Mouse (Mus musculus): Measurements from ENCODE around the gene Tmem222. TPM values are rescaled to one million over a fixed set of nuclear protein-coding genes. Genes with fewer than 3 reads are reported as not detected.

Gene Tmem222
- polyA plus RNA-seq, 1 experiment = 28.5 TPM

DNA sequence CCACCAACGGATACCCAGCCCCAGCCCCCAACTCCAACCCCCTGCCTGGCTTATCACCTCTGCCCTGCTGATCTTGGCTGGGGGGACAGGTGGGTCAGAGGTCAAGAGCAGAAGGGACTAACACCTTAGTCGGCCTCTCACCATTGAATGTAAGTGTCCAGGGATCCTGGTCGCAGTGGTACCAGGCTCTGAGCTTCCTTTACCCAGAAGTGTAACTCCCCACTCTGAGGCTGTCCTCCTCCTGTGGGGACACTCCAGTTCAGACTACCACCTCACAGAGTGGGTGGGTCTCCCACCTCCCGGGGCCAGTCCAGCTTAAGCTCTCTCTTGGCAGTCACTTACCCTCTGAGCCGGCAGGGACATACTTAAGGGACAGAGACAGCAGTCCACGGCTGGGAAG, 22.2 kb downstream of the Tmem222 start:
- no peak overlapping the region for H3K27ac ChIP-seq (ENCODE audit: insufficient read depth, low read length)
- no peaks in the 10 kb centered on the region for H3K27me3 ChIP-seq (ENCODE audit: control insufficient read depth, insufficient read depth, low read length, poor library complexity, severe bottlenecking)
- peaks cover 5% of the 10 kb centered on the region for H3K4me1 ChIP-seq (ENCODE audit: control insufficient read depth, insufficient read depth, low read length)
- no peak overlapping the region for H3K4me3 ChIP-seq (ENCODE audit: low read depth, low read length)
- no peak for TF ChIP-seq EP300 (IDR thresholded peaks at IDR 0.05; ENCODE audit: insufficient read depth, low read depth, low read length)
- no peak for TF ChIP-seq CTCF (IDR thresholded peaks at IDR 0.05; ENCODE audit: low read depth, low read length)
- TF ChIP-seq POLR2A (IDR thresholded peaks at IDR 0.05; ENCODE audit: insufficient read depth, low read length) = no peak
- H3K36me3 ChIP-seq (ENCODE audit: control insufficient read depth, insufficient read depth, low read length, poor library complexity, severe bottlenecking) = no peaks in the 10 kb centered on the region
- H3K9ac ChIP-seq (ENCODE audit: low read depth, poor library complexity, severe bottlenecking) = no peak overlapping the region
- H3K9me3 ChIP-seq (replicated peaks; ENCODE audit: control insufficient read depth, insufficient read depth, low read length, poor library complexity, severe bottlenecking) = no peaks in the 10 kb centered on the region

- Histone ChIP-seq H3K4me1 (ENCODE audit: control insufficient read depth, insufficient read depth, low read length) (peaks cover 5% of the 10 kb centered on the region), H3K36me3 (ENCODE audit: control insufficient read depth, insufficient read depth, low read length, poor library complexity, severe bottlenecking) (no peaks in the 10 kb centered on the region), H3K9ac (ENCODE audit: low read depth, poor library complexity, severe bottlenecking) (no peak overlapping the region), H3K27me3 (ENCODE audit: control insufficient read depth, insufficient read depth, low read length, poor library complexity, severe bottlenecking) (no peaks in the 10 kb centered on the region), H3K4me3 (ENCODE audit: low read depth, low read length) (no peak overlapping the region), H3K9me3 (replicated peaks; ENCODE audit: control insufficient read depth, insufficient read depth, low read length, poor library complexity, severe bottlenecking) (no peaks in the 10 kb centered on the region), H3K27ac (ENCODE audit: insufficient read depth, low read length) (no peak overlapping the region)
- TF ChIP-seq POLR2A (IDR thresholded peaks at IDR 0.05; ENCODE audit: insufficient read depth, low read length) (no peak), CTCF (IDR thresholded peaks at IDR 0.05; ENCODE audit: low read depth, low read length) (no peak), EP300 (IDR thresholded peaks at IDR 0.05; ENCODE audit: insufficient read depth, low read depth, low read length) (no peak)
Observed at GRCm38 (mm10) chr4:133253412-133253811, 24.2 kb downstream of the Tmem222 start.

DNA sequence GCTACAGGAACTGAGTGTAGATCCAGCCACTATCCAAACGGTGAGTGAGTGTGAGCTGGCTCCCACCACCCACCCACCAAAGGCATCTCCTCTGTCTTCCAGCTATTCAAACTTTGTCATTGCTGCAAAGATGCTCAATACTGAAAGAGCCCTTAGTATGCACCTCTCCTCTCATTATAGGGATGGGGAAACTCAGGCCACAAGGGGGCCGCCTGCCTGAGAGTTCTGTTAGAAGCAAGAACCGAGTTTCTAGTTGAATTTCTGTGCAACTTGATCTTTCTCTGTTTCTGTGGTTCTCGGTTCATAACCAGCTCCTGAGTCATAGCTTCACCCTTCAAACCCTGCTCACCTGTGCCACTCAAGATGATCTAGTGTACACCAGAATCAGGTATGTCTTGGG, 25.5 kb downstream of the Tmem222 start:
- H3K4me1 ChIP-seq (ENCODE audit: control insufficient read depth, insufficient read depth, low read length) = no peaks in the 10 kb centered on the region
- no peak overlapping the region for H3K27ac ChIP-seq (ENCODE audit: insufficient read depth, low read length)
- H3K4me3 ChIP-seq (ENCODE audit: low read depth, low read length) = no peak overlapping the region
- TF ChIP-seq EP300 (IDR thresholded peaks at IDR 0.05; ENCODE audit: insufficient read depth, low read depth, low read length) = no peak
- no peak for TF ChIP-seq CTCF (IDR thresholded peaks at IDR 0.05; ENCODE audit: low read depth, low read length)
- no peak for TF ChIP-seq POLR2A (IDR thresholded peaks at IDR 0.05; ENCODE audit: insufficient read depth, low read length)
- no peaks in the 10 kb centered on the region for H3K27me3 ChIP-seq (ENCODE audit: control insufficient read depth, insufficient read depth, low read length, poor library complexity, severe bottlenecking)
- H3K36me3 ChIP-seq (ENCODE audit: control insufficient read depth, insufficient read depth, low read length, poor library complexity, severe bottlenecking) = no peaks in the 10 kb centered on the region
- no peak overlapping the region for H3K9ac ChIP-seq (ENCODE audit: low read depth, poor library complexity, severe bottlenecking)
- H3K9me3 ChIP-seq (replicated peaks; ENCODE audit: control insufficient read depth, insufficient read depth, low read length, poor library complexity, severe bottlenecking) = no peaks in the 10 kb centered on the region

GRCm38 (mm10) chr4:133251214-133251613, 26.4 kb downstream of the Tmem222 start:
- H3K27ac ChIP-seq (ENCODE audit: insufficient read depth, low read length) = no peak overlapping the region
- no peaks in the 10 kb centered on the region for H3K4me1 ChIP-seq (ENCODE audit: control insufficient read depth, insufficient read depth, low read length)
- H3K4me3 ChIP-seq (ENCODE audit: low read depth, low read length) = peak overlapping the region; percentile 54
- H3K9me3 ChIP-seq (replicated peaks; ENCODE audit: control insufficient read depth, insufficient read depth, low read length, poor library complexity, severe bottlenecking) = no peaks in the 10 kb centered on the region
- TF ChIP-seq EP300 (IDR thresholded peaks at IDR 0.05; ENCODE audit: insufficient read depth, low read depth, low read length) = no peak
- TF ChIP-seq CTCF (IDR thresholded peaks at IDR 0.05; ENCODE audit: low read depth, low read length) = peak; percentile 0
- H3K36me3 ChIP-seq (ENCODE audit: control insufficient read depth, insufficient read depth, low read length, poor library complexity, severe bottlenecking) = no peaks in the 10 kb centered on the region
- H3K9ac ChIP-seq (ENCODE audit: low read depth, poor library complexity, severe bottlenecking) = peak overlapping the region; percentile 6; the same call in 1 of the 2 replicates
- H3K27me3 ChIP-seq (ENCODE audit: control insufficient read depth, insufficient read depth, low read length, poor library complexity, severe bottlenecking) = no peaks in the 10 kb centered on the region

DNA sequence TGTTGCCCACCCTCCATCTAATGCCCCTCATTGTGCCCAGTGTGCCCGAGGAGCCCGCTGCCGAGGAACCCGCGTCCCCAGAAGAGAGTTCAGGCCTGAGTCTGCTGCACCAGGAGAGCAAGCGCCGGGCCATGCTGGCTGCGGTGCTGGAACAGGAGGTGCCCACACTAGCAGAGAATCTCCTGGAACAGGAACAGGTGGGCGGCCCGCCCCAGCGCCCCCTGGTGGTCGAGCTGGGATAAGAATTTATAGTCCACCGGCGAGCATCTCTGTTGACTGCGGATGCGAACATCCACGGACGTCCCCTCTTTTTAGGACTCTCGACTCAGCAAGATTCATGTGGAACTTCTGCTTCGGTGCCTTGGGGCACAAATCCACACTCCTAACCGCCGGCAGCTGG, 27.0 kb downstream of the Tmem222 start:
- H3K9me3 ChIP-seq (replicated peaks; ENCODE audit: control insufficient read depth, insufficient read depth, low read length, poor library complexity, severe bottlenecking) = no peaks in the 10 kb centered on the region
- peak overlapping the region; percentile 54 for H3K4me3 ChIP-seq (ENCODE audit: low read depth, low read length)
- H3K27ac ChIP-seq (ENCODE audit: insufficient read depth, low read length) = no peak overlapping the region
- H3K4me1 ChIP-seq (ENCODE audit: control insufficient read depth, insufficient read depth, low read length) = no peaks in the 10 kb centered on the region
- H3K36me3 ChIP-seq (ENCODE audit: control insufficient read depth, insufficient read depth, low read length, poor library complexity, severe bottlenecking) = no peaks in the 10 kb centered on the region
- no peaks in the 10 kb centered on the region for H3K27me3 ChIP-seq (ENCODE audit: control insufficient read depth, insufficient read depth, low read length, poor library complexity, severe bottlenecking)
- TF ChIP-seq EP300 (IDR thresholded peaks at IDR 0.05; ENCODE audit: insufficient read depth, low read depth, low read length) (0 out of 2 replicates have a peak, but pooled peaks have one; percentile 7), POLR2A (IDR thresholded peaks at IDR 0.05; ENCODE audit: insufficient read depth, low read length) (no peak), CTCF (IDR thresholded peaks at IDR 0.05; ENCODE audit: low read depth, low read length) (peak; percentile 65)
- peak overlapping the region; percentile 11; the same call in 1 of the 2 replicates for H3K9ac ChIP-seq (ENCODE audit: low read depth, poor library complexity, severe bottlenecking)

GRCm38 (mm10) chr4:133247806-133248449, 29.7 kb downstream of the Tmem222 start:
- no peak overlapping the region for H3K9ac ChIP-seq (ENCODE audit: low read depth, poor library complexity, severe bottlenecking)
- no peaks in the 10 kb centered on the region for H3K27me3 ChIP-seq (ENCODE audit: control insufficient read depth, insufficient read depth, low read length, poor library complexity, severe bottlenecking)
- H3K4me3 ChIP-seq (ENCODE audit: low read depth, low read length) = no peak overlapping the region
- TF ChIP-seq EP300 (IDR thresholded peaks at IDR 0.05; ENCODE audit: insufficient read depth, low read depth, low read length) (no peak), CTCF (IDR thresholded peaks at IDR 0.05; ENCODE audit: low read depth, low read length) (no peak), POLR2A (IDR thresholded peaks at IDR 0.05; ENCODE audit: insufficient read depth, low read length) (no peak)
- no peaks in the 10 kb centered on the region for H3K9me3 ChIP-seq (replicated peaks; ENCODE audit: control insufficient read depth, insufficient read depth, low read length, poor library complexity, severe bottlenecking)
- H3K27ac ChIP-seq (ENCODE audit: insufficient read depth, low read length) = no peak overlapping the region
- H3K4me1 ChIP-seq (ENCODE audit: control insufficient read depth, insufficient read depth, low read length) = no peaks in the 10 kb centered on the region
- no peaks in the 10 kb centered on the region for H3K36me3 ChIP-seq (ENCODE audit: control insufficient read depth, insufficient read depth, low read length, poor library complexity, severe bottlenecking)

All from ES-Bruce4 (cell line).